Mouse (Mus musculus) thymus, adult 2 months (tissue): ENCODE data around the gene Myo15. TPM values are rescaled to one million over a fixed set of nuclear protein-coding genes. Genes with fewer than 3 reads are reported as not detected.

Experiments used
- DNase-seq: peaks from one replicate; pipeline ENCODE4 v3.0.0; 2021
- H3K27ac ChIP-seq: fragments of 200-500 bp; 2 replicates; pipeline ENCODE4 v1.5.1; 2012; ENCODE audit warnings: low read length, control low read depth; ENCODE audit not compliant: control insufficient read depth, insufficient read depth
- H3K27me3 ChIP-seq: fragments of 200-500 bp; 2 replicates; pipeline ENCODE4 v1.6.1; 2012; ENCODE audit warnings: mild to moderate bottlenecking, low read length, moderate library complexity, mixed read lengths; ENCODE audit not compliant: control insufficient read depth, insufficient read depth
- H3K36me3 ChIP-seq: fragments of 200-500 bp; 2 replicates; pipeline ENCODE4 v1.6.1; 2012; ENCODE audit warnings: mild to moderate bottlenecking, low read length, moderate library complexity; ENCODE audit not compliant: control insufficient read depth, insufficient read depth
- H3K4me1 ChIP-seq: fragments of 200-500 bp; replicated peaks from 2 replicates; pipeline ENCODE4 v1.6.1; 2012; ENCODE audit warnings: low read length; ENCODE audit not compliant: control insufficient read depth, insufficient read depth
- H3K4me3 ChIP-seq: fragments of 200-500 bp; 2 replicates; pipeline ENCODE4 v1.5.1; 2012; ENCODE audit warnings: mild to moderate bottlenecking, low read length, control low read depth, moderate library complexity; ENCODE audit not compliant: control insufficient read depth, insufficient read depth
- CTCF ChIP-seq: fragments of 200-500 bp; IDR thresholded peaks from 2 replicates; pipeline ENCODE4 v1.5.1; 2012; ENCODE audit warnings: mild to moderate bottlenecking, control low read depth, low read length, moderate library complexity, borderline replicate concordance; ENCODE audit not compliant: control insufficient read depth, poor library complexity, insufficient read depth; ENCODE audit errors: extremely low read depth
- POLR2A ChIP-seq: fragments of 200-500 bp; IDR thresholded peaks from 2 replicates; pipeline ENCODE4 v1.6.1; 2012; ENCODE audit warnings: mild to moderate bottlenecking, low read length, control low read depth, moderate library complexity; ENCODE audit not compliant: control insufficient read depth, poor library complexity, insufficient read depth; ENCODE audit errors: extremely low read depth
- WGBS: fragments of 180-500 bp; shearing (Covaris S2); methylation state at CpG from one replicate; pipeline ENCODE4 v1.1.7; 2018; 5-methylcytosine and 5-hydroxymethylcytosine counted together
- polyA plus RNA-seq: library from polyadenylated mRNA; depleted of rRNA; stranded (reverse); fragments of >200 nt; gene quantifications from 2 replicates; pipeline ENCODE4 v1.2.3, GENCODE M21; 2012

The Myo15 gene
- polyA plus RNA-seq, 1 experiment = 0.20 TPM

DNA sequence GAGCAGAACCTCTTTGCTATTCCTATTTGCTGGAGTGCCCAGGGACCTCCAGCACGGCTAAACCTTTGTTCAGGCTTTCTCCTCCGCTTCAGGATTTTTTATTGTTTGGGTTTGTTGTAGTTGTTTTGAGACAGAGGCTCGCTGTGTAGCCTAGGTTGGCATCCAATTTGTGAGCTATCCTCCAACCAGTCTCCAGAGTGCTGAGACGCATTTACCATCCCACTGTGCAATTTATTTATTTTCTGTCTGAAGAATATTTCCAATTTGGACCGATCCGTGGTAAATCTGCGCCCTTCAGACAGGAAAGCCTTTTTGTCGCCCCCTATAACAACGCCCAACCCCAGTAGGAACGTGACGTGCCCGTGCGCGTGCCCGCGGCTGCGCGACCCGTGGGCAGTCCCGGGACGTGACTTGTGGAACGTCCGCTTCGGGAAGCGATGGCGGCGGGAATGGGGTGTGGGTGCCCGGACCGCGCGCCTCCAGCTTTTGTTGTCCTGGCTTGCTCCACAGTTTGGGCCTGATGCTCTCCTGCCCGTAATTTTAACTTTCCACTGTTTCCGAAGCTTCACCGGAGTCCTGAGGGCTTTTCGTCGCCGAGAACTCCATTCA is 67.8 kb downstream of the Myo15 start:
- Histone ChIP-seq H3K27ac (peak overlapping the region; percentile 79), H3K36me3 (no peaks in the 10 kb centered on the region), H3K27me3 (no peaks in the 10 kb centered on the region), H3K4me3 (peak overlapping the region; percentile 83), H3K4me1 (peaks cover 16% of the 10 kb centered on the region)
- DNase-seq = peak; percentile 90
- under 1% methylated on average over 37 of the region's 37 CpGs for WGBS
- TF ChIP-seq CTCF = 0 out of 2 replicates have a peak, but pooled peaks have one; percentile 51
- TF ChIP-seq POLR2A = peak; percentile 65; the same call in 1 of the 2 replicates

DNA sequence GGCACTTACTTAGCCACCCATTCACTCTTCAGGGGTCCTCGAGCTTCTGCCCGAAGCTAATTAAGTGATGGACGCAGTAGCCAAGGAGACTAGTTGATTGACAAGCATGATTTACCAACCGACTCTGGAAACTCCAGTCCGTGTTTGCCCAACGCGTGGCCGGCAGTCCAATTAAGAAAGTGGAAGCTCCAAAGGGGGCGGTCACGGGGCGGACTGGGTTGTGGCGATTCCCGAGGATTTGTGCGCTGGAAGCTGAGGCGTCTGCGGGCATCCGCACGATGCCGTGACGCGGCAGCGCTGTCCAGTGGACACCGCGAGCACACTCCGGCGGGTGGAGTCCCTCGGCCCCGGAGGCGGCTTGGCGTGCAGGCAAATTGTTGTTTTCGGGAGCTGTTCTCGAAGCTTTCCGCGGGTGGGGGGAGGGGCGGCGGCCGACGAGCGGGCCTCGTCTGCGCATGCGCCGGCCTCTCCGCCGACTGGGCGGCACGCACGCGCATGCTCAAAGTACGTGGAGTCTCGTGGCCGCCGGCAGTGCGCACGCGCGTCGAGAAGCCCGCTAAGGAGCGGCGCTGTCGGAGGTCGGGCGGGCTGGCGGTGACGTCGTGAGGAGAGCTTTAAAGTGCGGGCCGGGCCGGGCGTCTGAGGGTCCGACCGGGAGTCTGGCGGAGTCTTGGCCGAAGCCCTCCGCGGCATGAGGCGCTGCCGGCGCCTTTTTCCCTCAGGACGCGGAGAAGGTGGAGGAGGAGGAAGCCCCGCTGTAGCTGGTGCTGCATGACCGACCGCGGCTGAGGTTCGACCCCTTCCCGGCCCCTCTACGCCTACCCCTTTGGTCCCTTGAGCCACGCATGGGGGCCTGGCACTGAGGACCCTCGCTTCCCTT is 68.6 kb downstream of the Myo15 start:
- under 1% methylated on average over 91 of the region's 91 CpGs for WGBS
- H3K27me3 ChIP-seq = no peaks in the 10 kb centered on the region
- H3K36me3 ChIP-seq = no peaks in the 10 kb centered on the region

GRCm38 (mm10) chr11:60538371-60539281 is 69.5 kb downstream of the Myo15 start:
- H3K36me3 ChIP-seq = no peaks in the 10 kb centered on the region
- peak overlapping the region; percentile 93 for H3K4me3 ChIP-seq
- TF ChIP-seq CTCF = no peak
- TF ChIP-seq POLR2A = no peak
- DNase-seq = peak; percentile 72
- under 1% methylated on average over 93 of the region's 93 CpGs for WGBS
- H3K27me3 ChIP-seq = no peaks in the 10 kb centered on the region
- peak overlapping the region; percentile 14; the same call in 1 of the 2 replicates for H3K27ac ChIP-seq
- H3K4me1 ChIP-seq = peaks cover 16% of the 10 kb centered on the region

More for the DNA sequence above, 68.6 kb downstream of the Myo15 start:
- peak; percentile 92 for DNase-seq
- Histone ChIP-seq H3K4me3 (peak overlapping the region; percentile 93), H3K27ac (peak overlapping the region; percentile 79), H3K4me1 (peaks cover 16% of the 10 kb centered on the region)
- no peak for TF ChIP-seq CTCF
- TF ChIP-seq POLR2A = peak; percentile 95

DNA sequence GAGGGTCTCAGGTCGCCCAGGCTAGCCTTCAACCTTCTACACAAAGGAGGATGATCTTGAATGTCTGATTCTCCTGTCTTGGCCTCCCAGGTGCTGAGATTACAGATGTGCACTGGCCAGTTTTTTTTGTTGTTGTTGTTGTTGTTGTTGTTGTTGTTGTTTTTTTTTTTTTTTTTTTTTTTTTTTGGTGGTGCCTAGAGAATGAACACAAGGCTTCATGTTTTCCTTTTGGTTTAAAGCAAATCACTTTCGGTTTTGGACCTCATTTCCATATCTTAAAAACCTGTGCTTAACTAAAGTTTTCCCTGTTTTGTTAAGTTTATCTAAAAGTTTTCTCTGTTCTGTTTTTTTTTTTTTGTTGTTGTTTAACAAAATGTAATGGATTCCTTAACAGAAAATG is 70.4 kb downstream of the Myo15 start:
- DNase-seq = no peak
- Histone ChIP-seq H3K27ac (no peak overlapping the region), H3K27me3 (no peaks in the 10 kb centered on the region), H3K4me1 (peaks cover 16% of the 10 kb centered on the region), H3K4me3 (peak overlapping the region; percentile 93; the same call in 1 of the 2 replicates), H3K36me3 (no peaks in the 10 kb centered on the region)
- 24% methylated on average over 2 of the region's 2 CpGs for WGBS
- no peak for TF ChIP-seq CTCF
- TF ChIP-seq POLR2A = no peak

DNA sequence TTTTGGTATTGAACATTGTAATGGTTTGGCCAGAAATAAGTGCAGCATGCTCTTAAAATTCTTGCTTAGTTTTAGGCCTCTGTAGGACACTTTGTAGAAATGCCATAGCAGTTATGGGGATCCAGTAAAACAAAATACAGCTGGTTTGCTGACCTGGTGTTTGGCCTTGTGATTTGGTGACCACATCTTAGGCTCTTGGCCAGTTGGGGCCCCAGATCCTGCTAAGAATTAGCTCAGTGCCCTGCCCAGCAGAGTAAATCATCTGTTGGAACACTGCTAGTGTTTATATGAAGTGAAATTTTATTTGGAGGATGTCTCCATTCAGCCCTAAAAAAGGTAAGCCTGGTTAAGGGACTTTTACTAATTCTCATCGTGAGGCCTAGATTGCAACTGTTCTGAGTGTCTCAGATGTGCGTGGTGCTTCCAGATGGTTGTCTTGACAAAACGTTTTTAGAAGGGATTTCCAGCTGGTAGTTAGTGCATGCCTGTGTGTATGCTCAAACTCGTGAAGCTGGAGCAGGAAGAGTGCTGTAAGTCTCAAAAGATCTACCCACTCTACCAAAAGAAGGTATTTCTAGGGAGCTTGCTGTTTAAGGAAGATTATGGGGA is 71.0 kb downstream of the Myo15 start:
- H3K4me1 ChIP-seq = peaks cover 16% of the 10 kb centered on the region
- TF ChIP-seq POLR2A (no peak), CTCF (no peak)
- no peaks in the 10 kb centered on the region for H3K36me3 ChIP-seq
- 12% methylated on average over 4 of the region's 4 CpGs for WGBS
- no peak for DNase-seq
- no peak overlapping the region for H3K4me3 ChIP-seq
- H3K27me3 ChIP-seq = no peaks in the 10 kb centered on the region
- no peak overlapping the region for H3K27ac ChIP-seq

DNA sequence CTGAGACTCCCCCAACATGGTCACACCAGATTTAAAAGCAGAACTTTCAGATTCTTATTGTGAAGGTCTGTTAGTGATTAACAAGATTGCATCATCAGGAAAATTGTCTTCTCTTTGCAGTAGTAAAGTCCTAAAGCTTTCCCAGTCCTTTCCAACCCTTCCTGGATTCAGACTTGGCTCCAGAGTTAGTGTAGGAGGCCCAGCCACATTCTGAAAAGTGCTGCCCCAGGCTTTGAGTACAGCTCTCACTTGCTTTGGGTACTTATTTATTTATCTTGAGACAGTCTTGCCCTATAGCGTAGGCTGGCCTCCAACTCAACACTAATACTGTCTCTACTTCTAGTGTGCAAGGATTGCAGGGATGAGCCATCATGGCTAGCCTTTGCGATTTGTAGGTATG is 71.6 kb downstream of the Myo15 start:
- Histone ChIP-seq H3K4me3 (no peak overlapping the region), H3K27ac (no peak overlapping the region), H3K36me3 (no peaks in the 10 kb centered on the region), H3K4me1 (peaks cover 16% of the 10 kb centered on the region), H3K27me3 (no peaks in the 10 kb centered on the region)
- DNase-seq = no peak
- TF ChIP-seq POLR2A = no peak
- TF ChIP-seq CTCF = no peak
- 91% methylated on average over 2 of the region's 2 CpGs for WGBS
